ENCODE assay signal across 21 mouse cellular contexts in the genomic region with DNA sequence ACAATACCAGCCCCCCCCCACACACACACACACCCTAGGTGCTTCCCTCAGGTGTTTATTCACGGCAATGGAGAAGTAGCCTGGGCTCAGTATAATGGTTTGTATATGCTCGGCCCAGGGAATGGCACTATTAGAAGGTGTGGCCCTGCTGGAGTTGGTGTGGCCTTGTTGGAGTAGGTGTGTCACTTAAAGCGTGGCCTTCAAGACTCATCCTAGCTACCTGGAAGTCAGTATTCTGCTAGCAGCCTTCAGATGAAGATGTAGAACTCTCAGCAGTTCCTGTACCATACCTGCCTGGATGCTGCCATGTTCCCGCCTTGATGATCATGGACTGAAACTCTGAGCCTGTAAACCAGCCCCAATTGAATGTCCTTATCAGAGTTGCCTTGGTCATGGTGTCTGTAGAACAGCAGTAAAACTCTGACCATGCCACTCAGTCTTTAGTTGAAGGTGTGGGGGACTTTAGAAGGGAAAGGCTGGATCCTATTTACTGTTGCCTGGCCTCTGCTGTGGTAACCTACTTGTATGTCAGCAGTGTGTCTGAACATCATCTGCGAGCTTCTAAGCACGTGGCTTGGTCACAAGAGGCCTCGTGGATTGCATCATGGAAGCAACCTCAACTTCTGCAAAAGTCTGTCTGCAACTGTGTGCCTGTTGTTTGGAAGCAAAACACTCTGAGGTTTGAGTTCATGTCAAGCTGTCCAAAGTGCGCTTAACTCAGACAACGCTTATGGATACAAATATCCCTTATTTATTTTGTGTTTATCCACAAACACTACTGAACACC. TPM values are rescaled to one million over a fixed set of nuclear protein-coding genes. Genes with fewer than 3 reads are reported as not detected.
DNase-seq lines count a peak whose midpoint lies in the region; ATAC-seq and TF ChIP-seq lines count a peak whose summit lies in the region.
"Had no signal": no experiment of that assay in that cellular context is flagged by ENCODE, and none has a peak within 500 bp of the region (broad histone marks: within the 10 kb centered on the region; RNA-seq: fewer than 3 reads in every experiment).

No protein-coding gene starts in this region.

- 0 out of 2 replicates have a peak, but pooled peaks cover 9% of the 10 kb centered on the region for H3K27me3 ChIP-seq in heart, embryonic 10.5 days (ENCODE audit: insufficient read depth, poor library complexity, severe bottlenecking)
- no peaks in the 10 kb centered on the region for H3K27me3 ChIP-seq in heart, embryonic 11.5 days (ENCODE audit: control insufficient read depth, insufficient read depth, low read length)
- H3K27me3 ChIP-seq in lung, postnatal 0 days (replicated peaks; ENCODE audit: insufficient read depth, low read length) = no peaks in the 10 kb centered on the region
- peaks cover 33% of the 10 kb centered on the region for H3K27me3 ChIP-seq in myocyte (ENCODE audit: control insufficient read depth, insufficient read depth, insufficient read length)
- H3K27me3 ChIP-seq in intestine, embryonic 16.5 days (replicated peaks; ENCODE audit: control insufficient read depth, insufficient read depth, low read length) = no peaks in the 10 kb centered on the region
- H3K27me3 ChIP-seq: embryonic facial prominence, embryonic 15.5 days; forebrain, embryonic 15.5 days had no signal

- no peaks in the 10 kb centered on the region for H3K79me2 ChIP-seq in myocyte (ENCODE audit: control insufficient read depth, insufficient read depth)

- H3K4me3 ChIP-seq in heart, embryonic 10.5 days = no peak overlapping the region
- no peak overlapping the region for H3K4me3 ChIP-seq in heart, embryonic 11.5 days (ENCODE audit: low read depth, low read length)
- H3K4me3 ChIP-seq in lung, postnatal 0 days (ENCODE audit: low read depth, low read length) = no peak overlapping the region
- no peak overlapping the region for H3K4me3 ChIP-seq in myocyte
- H3K4me3 ChIP-seq in intestine, embryonic 16.5 days (ENCODE audit: low read length) = no peak overlapping the region
- H3K4me3 ChIP-seq: embryonic facial prominence, embryonic 15.5 days; forebrain, embryonic 15.5 days had no signal

- no peaks in the 10 kb centered on the region for H3K36me3 ChIP-seq in heart, embryonic 10.5 days
- H3K36me3 ChIP-seq in heart, embryonic 11.5 days (ENCODE audit: control insufficient read depth, insufficient read depth, low read length) = no peaks in the 10 kb centered on the region
- H3K36me3 ChIP-seq in lung, postnatal 0 days (ENCODE audit: insufficient read depth, low read length) = no peaks in the 10 kb centered on the region
- no peaks in the 10 kb centered on the region for H3K36me3 ChIP-seq in myocyte (ENCODE audit: control insufficient read depth, insufficient read depth)
- H3K36me3 ChIP-seq in intestine, embryonic 16.5 days (ENCODE audit: control insufficient read depth, insufficient read depth, low read length) = no peaks in the 10 kb centered on the region
- H3K36me3 ChIP-seq: embryonic facial prominence, embryonic 15.5 days; forebrain, embryonic 15.5 days; G1E had no signal

- no peak for ATAC-seq in heart, embryonic 11.5 days (replicated peaks; ENCODE audit: insufficient number of reproducible peaks, low FRiP score, low TSS enrichment)
- ATAC-seq in lung, postnatal 0 days = peak; percentile 25; the same call in 1 of the 2 replicates
- peak; percentile 83 for ATAC-seq in common myeloid progenitor, adult 5-6 weeks (replicated peaks; ENCODE audit: low read depth, poor library complexity, severe bottlenecking)
- ATAC-seq in intestine, embryonic 16.5 days = no peak
- ATAC-seq in cerebellum, adult (ENCODE audit: insufficient number of reproducible peaks, low FRiP score, low TSS enrichment) = no peak
- ATAC-seq: forebrain, embryonic 15.5 days; hindbrain, embryonic 16.5 days had no signal

- peak; percentile 54 for DNase-seq in heart, embryonic 10.5 days (ENCODE audit: low spot score)
- DNase-seq in lung, postnatal 0 days (ENCODE audit: low spot score) = peak; percentile 57
- DNase-seq in lung, postnatal 10 days = no peak
- DNase-seq: adrenal gland, postnatal 25 days; cerebellum, adult 11-12 months; gastrocnemius, postnatal 14 days; kidney, adult 9 months had no signal

- H3K4me1 ChIP-seq in heart, embryonic 10.5 days = peaks cover 3% of the 10 kb centered on the region; the same call in 1 of the 2 replicates
- H3K4me1 ChIP-seq in heart, embryonic 11.5 days (ENCODE audit: control insufficient read depth, insufficient read depth, low read length) = no peaks in the 10 kb centered on the region
- H3K4me1 ChIP-seq in lung, postnatal 0 days (ENCODE audit: insufficient read depth, low read depth, low read length) = no peaks in the 10 kb centered on the region
- no peaks in the 10 kb centered on the region for H3K4me1 ChIP-seq in intestine, embryonic 16.5 days (ENCODE audit: control insufficient read depth, insufficient read depth, low read length)
- H3K4me1 ChIP-seq: embryonic facial prominence, embryonic 15.5 days; forebrain, embryonic 15.5 days had no signal

- H3K27ac ChIP-seq in heart, embryonic 10.5 days = no peak overlapping the region
- H3K27ac ChIP-seq in heart, embryonic 11.5 days (ENCODE audit: low read depth, low read length) = no peak overlapping the region
- H3K27ac ChIP-seq in lung, postnatal 0 days (ENCODE audit: low read length) = no peak overlapping the region
- H3K27ac ChIP-seq in intestine, embryonic 16.5 days (ENCODE audit: low read length) = no peak overlapping the region
- H3K27ac ChIP-seq: embryonic facial prominence, embryonic 15.5 days; forebrain, embryonic 15.5 days had no signal

- no peak for TF ChIP-seq POLR2A in myocyte (IDR thresholded peaks at IDR 0.05; ENCODE audit: insufficient read length, low read depth)

- no peak overlapping the region for H3K4me2 ChIP-seq in heart, embryonic 11.5 days
- no peak overlapping the region for H3K4me2 ChIP-seq in lung, postnatal 0 days (replicated peaks; ENCODE audit: low read depth, low read length)
- no peak overlapping the region for H3K4me2 ChIP-seq in myocyte (ENCODE audit: low read depth)
- H3K4me2 ChIP-seq in intestine, embryonic 16.5 days (ENCODE audit: low read depth, low read length) = no peak overlapping the region
- H3K4me2 ChIP-seq: embryonic facial prominence, embryonic 15.5 days; forebrain, embryonic 15.5 days had no signal

- no peak overlapping the region for H3ac ChIP-seq in myocyte (ENCODE audit: control insufficient read depth, insufficient read length)

- peak; percentile 25; the same call in 1 of the 2 replicates for TF ChIP-seq EP300 in lung, postnatal 0 days (IDR thresholded peaks at IDR 0.05)

- TF ChIP-seq CTCF in lung, postnatal 0 days (IDR thresholded peaks at IDR 0.05) = no peak

- no peak overlapping the region for H3K9ac ChIP-seq in heart, embryonic 11.5 days (ENCODE audit: low read depth, low read length)
- no peak overlapping the region for H3K9ac ChIP-seq in lung, postnatal 0 days (replicated peaks; ENCODE audit: low read depth)
- no peak overlapping the region for H3K9ac ChIP-seq in intestine, embryonic 16.5 days (ENCODE audit: low read depth, low read length)
- H3K9ac ChIP-seq: embryonic facial prominence, embryonic 15.5 days; forebrain, embryonic 15.5 days had no signal

- 84% methylated on average over 9 of the region's 9 CpGs for WGBS in heart, embryonic 10.5 days
- WGBS in heart, embryonic 11.5 days (ENCODE audit: insufficient replicate concordance) = 78% methylated on average over 9 of the region's 9 CpGs
- WGBS in lung, postnatal 0 days = 78% methylated on average over 9 of the region's 9 CpGs
- 85% methylated on average over 9 of the region's 9 CpGs for WGBS in intestine, embryonic 16.5 days

- H3K9me3 ChIP-seq in heart, embryonic 10.5 days = 0 out of 2 replicates have a peak, but pooled peaks cover 3% of the 10 kb centered on the region
- no peaks in the 10 kb centered on the region for H3K9me3 ChIP-seq in heart, embryonic 11.5 days (replicated peaks; ENCODE audit: control insufficient read depth, low read length)
- H3K9me3 ChIP-seq in lung, postnatal 0 days (ENCODE audit: low read length) = no peaks in the 10 kb centered on the region
- H3K9me3 ChIP-seq in intestine, embryonic 16.5 days (ENCODE audit: control insufficient read depth, low read length) = no peaks in the 10 kb centered on the region
- H3K9me3 ChIP-seq: embryonic facial prominence, embryonic 15.5 days; forebrain, embryonic 15.5 days; G1E had no signal

TF ChIP-seq in myocyte, 11 proteins besides CTCF, POLR2A, EP300 and RAD21:
- TF ChIP-seq CEBPB (IDR thresholded peaks at IDR 0.05; ENCODE audit: insufficient read depth, poor library complexity, severe bottlenecking) (0 out of 2 replicates have a peak, but pooled peaks have one; percentile 27), SRF (IDR thresholded peaks at IDR 0.05; ENCODE audit: control insufficient read depth, insufficient read length, low read depth) (no peak)

RNA-seq across cellular contexts. Expression of a gene that starts 16.8 kb away (rescaled TPM):
- 8.0 and 13.5 TPM in 2 replicates for polyA plus RNA-seq in heart, embryonic 10.5 days (2016; fragmentation: Nextera tagmentation; extraction: Ambion mirVana)
- polyA plus RNA-seq in heart, embryonic 11.5 days (2014; fragmentation: Nextera tagmentation; extraction: Ambion mirVana) = 13.7 and 17.4 TPM in 2 replicates
- polyA plus RNA-seq in lung, postnatal 0 days (2015; fragmentation: Nextera tagmentation; extraction: Ambion mirVana) = 8.2 and 8.3 TPM in 2 replicates
- 17.2 and 39.8 TPM in 2 replicates for total RNA-seq in common myeloid progenitor, adult 5-6 weeks (2017)
- polyA plus RNA-seq in myocyte (2012; fragmentation: generic; extraction: Trizol) = 59.6 TPM
- polyA plus RNA-seq in intestine, embryonic 16.5 days (2015; fragmentation: Nextera tagmentation; extraction: Ambion mirVana) = 4.1 and 5.6 TPM in 2 replicates
- polyA plus RNA-seq: G1E had no signal

RNA-seq across cellular contexts. Expression of a gene that starts 36.4 kb away (rescaled TPM):
- not detected in 2 replicates for polyA plus RNA-seq in heart, embryonic 10.5 days (2016; fragmentation: Nextera tagmentation; extraction: Ambion mirVana)
- not detected in 2 replicates for polyA plus RNA-seq in heart, embryonic 11.5 days (2014; fragmentation: Nextera tagmentation; extraction: Ambion mirVana)
- not detected in 2 replicates for polyA plus RNA-seq in lung, postnatal 0 days (2015; fragmentation: Nextera tagmentation; extraction: Ambion mirVana)
- 0.10 and 0.91 TPM in 2 replicates for total RNA-seq in common myeloid progenitor, adult 5-6 weeks (2017)
- not detected for polyA plus RNA-seq in myocyte (2012; fragmentation: generic; extraction: Trizol)
- polyA plus RNA-seq in intestine, embryonic 16.5 days (2015; fragmentation: Nextera tagmentation; extraction: Ambion mirVana) = not detected in 2 replicates
- total RNA-seq: adrenal gland, postnatal 25 days; gastrocnemius, postnatal 14 days; heart, postnatal 10 days; layer of hippocampus, postnatal 10 days had no signal
- polyA plus RNA-seq: C2C12; embryonic facial prominence, embryonic 15.5 days; forebrain, embryonic 15.5 days; G1E; hindbrain, embryonic 16.5 days; limb, embryonic 11.5 days; lung, embryonic 16.5 days had no signal

Comparison
In these comparisons a context has a peak if more than half of its experiments do, and no peak if none do; other contexts are left out.
1. ATAC-seq: peak in lung, postnatal 0 days (single experiment) and common myeloid progenitor, adult 5-6 weeks (single experiment); none in heart, embryonic 11.5 days (single experiment), intestine, embryonic 16.5 days (single experiment) and cerebellum, adult (single experiment).